In the genomic region with DNA sequence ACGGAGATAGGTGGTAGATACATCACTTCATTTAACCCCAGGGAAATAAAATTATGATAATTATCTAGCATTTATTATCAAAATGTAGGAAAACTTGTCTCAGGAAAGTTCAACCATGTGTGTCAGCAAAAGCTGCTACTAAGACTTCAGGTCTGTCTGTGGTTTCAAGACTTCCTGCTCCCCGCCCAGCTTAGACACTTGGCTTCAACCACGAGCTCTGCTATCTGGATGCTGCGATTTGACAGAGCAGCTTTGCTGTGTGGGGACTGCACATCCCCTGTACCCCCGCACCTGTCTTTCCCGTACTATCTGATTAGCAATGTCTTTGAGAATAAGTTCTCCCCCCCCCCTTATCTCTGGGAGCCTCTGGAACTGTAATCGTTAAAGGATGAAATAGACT, we compare ENCODE assay signal across 19 mouse cellular contexts.
DNase-seq lines count a peak whose midpoint lies in the region; TF ChIP-seq lines count a peak whose summit lies in the region.
"Had no signal": no experiment of that assay in that cellular context is flagged by ENCODE, and none has a peak within 500 bp of the region (broad histone marks: within the 10 kb centered on the region; RNA-seq: fewer than 3 reads in every experiment).

No protein-coding gene starts in this region.

- no peak for TF ChIP-seq CTCF in gastrocnemius, adult 2 months (IDR thresholded peaks at IDR 0.05)
- TF ChIP-seq CTCF in thymus, adult 2 months (IDR thresholded peaks at IDR 0.05; ENCODE audit: borderline replicate concordance, control insufficient read depth, extremely low read depth, insufficient read depth, low read length, poor library complexity): no peak

- intact Hi-C loops in gastrocnemius, adult 2 months (cut with DNase I): no loop called here
- intact Hi-C loops in gastrocnemius, postnatal 14 days (cut with DNase I; ENCODE audit: low total_unique reads): no loop called here
- intact Hi-C loops in gastrocnemius, postnatal 36 days (cut with DNase I): no loop called here

- no peak for DNase-seq in gastrocnemius, adult 2 months
- no peak for DNase-seq in gastrocnemius, postnatal 14 days
- DNase-seq in induced T-regulatory cell, adult 2 months (ENCODE audit: low read depth): peak; percentile 44
- DNase-seq in thymus, adult 2 months: peak; percentile 47
- DNase-seq in lung, postnatal 36 days: no peak
- DNase-seq in adrenal gland, adult (ENCODE audit: inconsistent age in 2 of 2, low spot score in 1 of 2): no peak
- no peak for DNase-seq in gastrocnemius, postnatal 36 days
- no peak for DNase-seq in gastrocnemius, postnatal 25 days
- DNase-seq: adrenal gland, adult 8-10 months; cerebellum, adult 11-12 months; forebrain, postnatal 0 days; kidney, adult 11 months; kidney, postnatal 25 days; right cerebral cortex, postnatal 4 days had no signal

- no peak for TF ChIP-seq POLR2A in thymus, adult 2 months (IDR thresholded peaks at IDR 0.05; ENCODE audit: control insufficient read depth, extremely low read depth, insufficient read depth, low read length, poor library complexity)

- H3K36me3 ChIP-seq in thymus, adult 2 months (ENCODE audit: control insufficient read depth, insufficient read depth, low read length): no peaks in the 10 kb centered on the region
- H3K36me3 ChIP-seq: G1E; limb, embryonic 13.5 days; neural tube, embryonic 15.5 days had no signal

- no peak overlapping the region for H3K4me3 ChIP-seq in gastrocnemius, adult 2 months
- H3K4me3 ChIP-seq in thymus, adult 2 months (ENCODE audit: control insufficient read depth, insufficient read depth, low read length): no peak overlapping the region
- H3K4me3 ChIP-seq: limb, embryonic 13.5 days; neural tube, embryonic 15.5 days had no signal

- H3K4me1 ChIP-seq in thymus, adult 2 months (replicated peaks; ENCODE audit: control insufficient read depth, insufficient read depth, low read length): no peaks in the 10 kb centered on the region
- H3K4me1 ChIP-seq: limb, embryonic 13.5 days; neural tube, embryonic 15.5 days had no signal

- H3K27ac ChIP-seq in gastrocnemius, adult 2 months: 0 out of 2 replicates have a peak overlapping the region, but pooled peaks have one; percentile 16
- no peak overlapping the region for H3K27ac ChIP-seq in thymus, adult 2 months (ENCODE audit: control insufficient read depth, insufficient read depth, low read length)
- H3K27ac ChIP-seq: hindbrain, embryonic 14.5 days; limb, embryonic 13.5 days; liver, embryonic 14.5 days; neural tube, embryonic 15.5 days had no signal

- 6% methylated on average over 7 of the region's 7 CpGs for WGBS in thymus, adult 2 months

- H3K27me3 ChIP-seq in thymus, adult 2 months (ENCODE audit: control insufficient read depth, insufficient read depth, low read length): no peaks in the 10 kb centered on the region
- H3K27me3 ChIP-seq: limb, embryonic 13.5 days; neural tube, embryonic 15.5 days had no signal

Comparison
In these comparisons a context has a peak if more than half of its experiments do, and no peak if none do; other contexts are left out.
1. DNase-seq: peak in induced T-regulatory cell, adult 2 months (single experiment) and thymus, adult 2 months (single experiment); none in gastrocnemius, adult 2 months (single experiment), gastrocnemius, postnatal 14 days (single experiment), lung, postnatal 36 days (single experiment), adrenal gland, adult (0 of 2), gastrocnemius, postnatal 36 days (0 of 2) and gastrocnemius, postnatal 25 days (single experiment).